Mouse (Mus musculus): ENCODE data around the gene Ppp1r12b.

The Ppp1r12b gene

DNA sequence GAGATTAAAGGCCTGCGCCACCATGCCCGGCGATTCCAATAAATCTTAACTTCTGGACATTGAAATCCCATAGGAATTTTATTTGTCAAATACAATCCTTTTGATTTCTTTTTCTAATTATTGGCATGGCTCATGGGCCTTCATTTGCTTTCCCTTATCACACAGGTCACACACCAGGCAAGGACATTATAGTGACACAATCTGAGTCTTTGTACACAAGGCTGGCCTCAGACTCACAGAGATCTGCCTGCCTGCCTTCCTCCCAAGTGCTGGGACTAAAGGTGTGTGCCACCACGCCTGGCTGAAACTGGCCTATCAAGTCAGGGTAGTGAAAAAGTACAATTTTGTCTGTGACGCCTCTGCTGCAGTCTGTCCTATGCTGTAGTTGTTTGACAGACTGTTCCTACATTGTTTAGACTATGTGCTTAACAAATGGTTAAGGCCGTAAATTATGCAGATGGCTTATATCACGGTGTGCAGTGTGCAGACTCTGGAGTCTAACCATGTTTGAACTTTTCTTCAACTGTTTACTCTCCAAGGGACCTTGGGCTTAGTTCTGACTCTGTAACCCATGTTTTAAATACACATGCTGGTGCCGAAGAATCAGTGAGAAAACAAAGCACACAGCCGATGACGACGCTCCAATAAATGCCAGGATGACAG, 191.8 kb downstream of the Ppp1r12b start:
- DNase-seq (ENCODE audit: low read depth, low spot score) = no peak

DNA sequence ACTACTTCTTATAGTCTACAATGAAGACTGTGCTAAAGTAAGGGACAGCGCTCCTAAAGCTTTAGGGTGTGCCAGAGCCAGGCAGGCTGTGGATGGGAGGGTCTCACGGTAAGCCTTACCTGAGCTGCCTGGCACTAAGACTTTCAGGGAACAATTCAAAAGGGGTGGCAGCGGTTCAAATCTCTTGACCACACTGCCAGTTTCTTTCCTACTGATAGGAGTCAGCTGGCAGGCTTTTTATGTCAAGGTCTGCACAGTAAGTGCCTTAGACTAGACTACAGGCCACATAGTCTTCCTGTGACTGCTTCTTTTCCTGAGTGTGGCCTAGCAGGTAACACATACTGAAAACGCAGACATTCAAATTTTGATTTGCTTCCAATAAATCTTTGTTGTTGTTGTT, 192.5 kb downstream of the Ppp1r12b start:
- DNase-seq (ENCODE audit: low read depth, low spot score) = no peak

DNA sequence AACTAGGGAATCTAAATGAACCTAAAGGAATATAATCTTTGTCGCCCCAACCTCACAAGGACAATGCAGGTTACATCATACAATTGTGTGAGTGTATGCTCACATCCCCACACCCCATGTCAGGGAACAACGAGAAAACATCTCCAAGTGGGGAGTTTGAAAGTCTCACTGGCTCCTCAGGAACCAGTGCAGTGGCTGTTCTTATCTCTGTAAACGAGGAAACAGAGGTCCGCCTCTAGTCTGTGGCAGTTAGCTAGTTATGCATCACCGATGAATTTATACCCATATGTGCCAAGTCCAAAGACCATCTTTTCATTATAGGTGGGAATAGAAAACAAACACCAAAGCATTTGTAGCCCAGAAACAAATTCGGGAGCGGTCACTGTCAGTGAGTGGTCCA, 194.2 kb downstream of the Ppp1r12b start:
- DNase-seq (ENCODE audit: low read depth, low spot score) = no peak

DNA sequence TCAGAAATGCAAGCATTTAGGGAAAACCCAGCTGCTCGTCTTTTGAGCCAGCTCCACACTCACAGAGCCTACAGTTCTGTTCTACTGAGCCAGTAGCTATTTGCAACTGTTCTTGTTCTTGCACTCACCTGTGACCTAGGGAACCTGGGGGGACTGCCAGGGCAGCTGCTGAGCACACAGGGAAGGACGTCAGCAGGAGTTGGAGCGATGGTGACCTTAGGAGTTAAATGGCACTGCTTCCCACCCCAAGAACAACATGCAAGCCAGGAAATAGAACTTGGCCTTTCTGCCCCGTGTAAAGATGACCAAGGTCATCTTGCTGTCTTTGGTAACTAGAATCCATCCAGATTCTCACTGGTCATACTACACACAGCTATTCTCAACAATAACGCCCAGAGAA, 195.1 kb downstream of the Ppp1r12b start:
- DNase-seq (ENCODE audit: low read depth, low spot score) = no peak

DNA sequence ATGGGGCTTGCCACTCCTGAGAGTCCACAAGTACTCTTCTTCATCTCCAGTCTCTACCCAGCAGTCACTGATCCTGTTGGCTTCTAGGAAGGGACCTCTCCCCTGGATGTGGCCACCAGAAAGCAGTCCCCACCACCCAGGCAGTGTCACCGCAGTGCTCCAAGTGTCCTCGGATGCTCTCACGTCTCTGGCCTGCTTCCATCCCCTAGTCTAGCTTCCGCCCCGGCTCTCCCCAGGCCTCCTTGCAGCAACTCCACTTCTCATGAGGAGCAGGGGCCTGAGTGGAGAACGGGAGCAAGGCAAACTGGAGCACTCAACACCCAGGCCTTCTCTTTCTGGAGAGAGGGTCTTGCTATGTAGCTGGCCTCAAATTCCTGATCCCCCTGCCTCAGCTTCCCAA, 196.6 kb downstream of the Ppp1r12b start:
- no peak for DNase-seq (ENCODE audit: low read depth, low spot score)

DNA sequence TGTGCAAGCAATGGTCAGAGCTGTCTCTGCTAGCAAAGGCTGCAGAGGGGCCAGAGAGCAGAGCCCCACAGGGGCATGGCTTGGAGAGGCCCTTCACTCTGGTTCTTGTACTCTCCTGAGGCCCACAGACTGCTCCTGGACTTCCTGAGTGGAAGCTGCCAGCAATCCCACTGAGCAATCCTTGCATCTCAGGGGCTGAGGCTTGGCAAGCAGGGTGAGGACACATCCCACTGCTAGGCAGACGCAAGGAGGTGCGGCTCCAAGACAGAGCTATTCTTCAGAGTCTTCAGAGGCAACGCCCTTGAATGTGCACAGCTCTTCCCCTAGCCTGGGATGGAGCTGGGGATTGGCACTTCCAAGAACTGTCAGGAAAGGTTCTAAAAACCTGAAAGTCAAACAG, 198.5 kb downstream of the Ppp1r12b start:
- no peak for DNase-seq (ENCODE audit: low read depth, low spot score)

DNA sequence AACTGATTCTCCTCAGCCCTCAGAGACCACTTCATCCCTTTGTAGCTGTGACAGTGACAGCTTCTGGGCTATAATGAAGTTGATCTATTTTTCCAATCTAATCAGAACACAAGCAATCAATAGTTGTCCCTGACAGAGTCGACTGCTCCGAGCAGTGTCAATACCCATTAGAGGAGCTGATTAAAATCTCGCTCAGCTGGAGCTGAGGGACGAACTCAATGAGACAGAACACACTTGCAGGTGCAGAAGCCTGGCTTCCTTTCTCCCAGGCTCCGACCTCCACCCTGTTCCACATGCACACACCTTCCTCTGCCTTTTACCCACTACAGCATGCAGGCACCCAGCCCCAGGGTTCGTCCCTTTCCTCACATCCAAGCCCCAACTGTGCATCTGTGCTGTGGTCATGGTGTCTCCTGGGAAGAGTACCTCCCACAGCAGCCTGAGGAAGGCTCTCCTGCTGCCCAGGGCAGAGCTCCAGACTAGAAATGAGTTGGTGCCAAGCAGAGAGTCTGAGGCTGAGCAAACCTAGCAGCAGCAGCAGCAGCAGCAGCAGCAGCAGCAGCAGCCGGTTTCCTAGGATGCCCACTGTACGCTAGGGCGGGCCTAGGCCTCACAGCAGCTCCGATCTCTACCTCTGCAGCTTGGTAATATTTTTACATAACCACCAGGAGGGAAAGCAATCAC, 199.4 kb downstream of the Ppp1r12b start:
- no peak for DNase-seq (ENCODE audit: low read depth, low spot score)

DNA sequence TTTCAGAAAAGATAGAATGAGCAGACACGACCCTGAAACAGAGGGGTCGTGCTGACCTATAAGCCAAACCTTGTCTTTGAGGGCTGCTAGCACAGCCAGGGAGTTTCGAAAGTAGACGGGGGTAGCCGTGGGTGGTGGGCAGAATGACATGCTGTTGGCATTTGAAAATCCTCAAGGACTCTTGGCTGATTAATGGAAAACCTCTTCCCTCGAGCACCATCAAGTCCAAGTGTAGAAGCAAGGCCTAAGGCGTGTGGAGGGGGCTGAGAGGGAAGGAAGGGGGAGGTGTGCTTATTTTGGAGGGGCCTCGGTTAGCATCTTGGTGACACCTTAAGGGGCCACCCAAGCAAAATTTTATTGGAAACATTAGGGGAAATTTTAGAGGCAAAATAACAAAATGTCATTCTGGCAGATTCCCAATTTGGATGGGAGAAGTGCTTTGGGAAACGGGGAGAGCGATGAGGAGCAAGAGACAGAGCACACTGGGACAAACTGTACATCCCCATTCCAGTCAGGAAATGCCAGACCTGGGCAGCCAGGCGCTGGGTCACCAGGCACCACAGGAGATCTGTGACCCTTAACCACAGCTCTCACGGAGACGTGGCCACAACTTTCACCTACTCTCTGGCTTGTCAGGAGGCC, 200.1 kb downstream of the Ppp1r12b start:
- DNase-seq (ENCODE audit: low read depth, low spot score) = no peak

DNA sequence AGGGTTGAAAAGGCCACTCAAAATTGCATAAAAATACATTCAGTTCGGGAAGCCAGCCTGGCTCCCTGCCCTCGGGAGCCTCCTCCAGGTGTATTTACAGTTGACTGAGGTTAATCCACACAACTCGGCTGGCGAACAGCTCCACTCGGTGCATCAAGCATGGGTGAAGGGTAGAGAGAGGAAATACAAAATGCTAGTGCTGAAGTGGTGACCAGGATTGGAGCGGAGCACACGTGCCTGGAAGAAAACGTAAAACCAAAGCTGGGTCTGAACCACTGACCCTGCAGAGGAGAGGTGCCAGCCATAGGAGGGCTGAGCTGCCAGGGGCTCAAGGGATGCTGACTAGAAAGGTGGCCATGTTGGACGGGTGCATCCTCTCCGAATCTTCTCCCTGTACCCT, 200.9 kb downstream of the Ppp1r12b start:
- DNase-seq (ENCODE audit: low read depth, low spot score) = no peak

DNA sequence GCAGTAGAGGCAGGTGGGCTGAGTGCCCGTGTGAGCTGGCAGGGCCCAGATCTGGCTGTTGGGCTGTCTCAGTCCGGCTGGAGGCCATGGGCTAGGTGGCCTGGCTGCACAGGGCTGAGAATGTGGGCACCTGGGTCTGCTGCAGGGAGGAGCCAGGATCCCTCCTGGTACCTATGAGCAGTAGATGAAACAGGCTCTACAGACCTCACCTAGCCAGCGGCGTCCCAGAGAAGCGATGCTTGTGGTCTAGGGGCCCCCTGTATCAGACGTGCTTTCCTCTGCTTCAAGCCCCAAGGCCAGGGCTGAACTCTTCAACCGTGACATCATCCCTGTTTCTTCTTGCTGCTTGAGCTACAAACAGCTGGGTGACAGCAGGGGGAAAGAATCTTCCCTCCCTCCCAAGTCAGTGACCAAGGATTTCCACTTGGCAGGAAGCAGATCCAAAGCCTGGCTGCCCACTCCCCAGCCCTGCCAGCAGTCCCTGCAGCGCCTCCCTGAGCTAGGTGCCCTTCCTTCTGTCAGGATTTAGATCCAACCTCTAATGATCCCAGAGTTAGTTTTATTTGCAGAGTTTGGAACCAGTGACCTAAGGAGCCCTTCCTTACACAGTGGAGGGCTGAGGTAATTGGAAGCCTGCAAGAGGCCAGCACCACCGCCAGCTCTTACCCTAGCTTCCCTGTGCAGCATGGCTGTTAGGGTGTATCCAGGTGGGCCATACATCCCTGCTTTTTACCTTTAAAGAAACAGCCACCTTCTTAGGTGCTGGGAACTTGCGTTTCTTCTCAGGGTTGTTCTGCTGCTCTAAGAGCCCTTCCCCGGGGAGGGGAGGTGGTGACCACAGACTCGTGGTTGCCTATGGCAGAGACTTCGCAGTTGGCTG, 201.8 kb downstream of the Ppp1r12b start:
- no peak for DNase-seq (ENCODE audit: low read depth, low spot score)

DNA sequence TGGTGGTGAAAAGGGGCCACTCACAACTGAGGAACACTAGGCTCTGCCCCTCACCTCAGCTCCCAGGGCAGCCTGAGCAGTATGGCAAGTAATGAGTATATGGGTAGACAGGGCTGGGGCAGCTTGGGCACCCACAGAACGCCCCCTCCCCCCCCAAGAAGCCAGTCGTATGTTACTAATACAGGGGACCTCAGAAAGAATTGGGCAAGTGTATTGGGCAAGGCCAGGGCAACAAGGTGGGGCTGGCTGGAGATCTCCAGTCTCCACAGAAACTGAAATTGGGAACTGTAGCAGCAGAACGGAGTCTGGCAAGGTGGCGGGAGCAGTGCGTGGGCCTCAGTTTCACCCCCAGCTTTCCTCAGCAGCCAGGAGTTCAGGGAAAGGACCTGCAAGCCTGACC, 203.3 kb downstream of the Ppp1r12b start:
- DNase-seq (ENCODE audit: low read depth, low spot score) = no peak

DNA sequence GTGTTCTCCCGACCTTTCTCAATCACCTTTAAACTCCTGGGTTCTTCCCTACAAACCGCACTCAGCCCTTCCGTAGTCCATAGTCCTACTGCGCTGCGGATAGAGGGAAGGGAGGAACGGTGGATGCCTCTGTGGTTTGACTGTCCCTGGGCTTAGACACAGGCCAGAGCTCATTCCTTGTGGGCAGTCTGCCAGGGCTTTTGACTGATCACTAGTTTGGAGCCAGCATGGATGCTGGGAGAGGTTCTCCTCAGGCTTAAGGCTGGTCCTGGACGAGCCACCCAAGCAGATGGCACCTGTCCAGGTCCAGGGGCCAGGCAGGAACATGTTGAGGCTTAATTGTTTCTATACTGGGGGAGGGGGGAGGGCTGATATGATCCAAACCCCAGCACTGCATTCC, 205.9 kb downstream of the Ppp1r12b start:
- no peak for DNase-seq (ENCODE audit: low read depth, low spot score)

DNA sequence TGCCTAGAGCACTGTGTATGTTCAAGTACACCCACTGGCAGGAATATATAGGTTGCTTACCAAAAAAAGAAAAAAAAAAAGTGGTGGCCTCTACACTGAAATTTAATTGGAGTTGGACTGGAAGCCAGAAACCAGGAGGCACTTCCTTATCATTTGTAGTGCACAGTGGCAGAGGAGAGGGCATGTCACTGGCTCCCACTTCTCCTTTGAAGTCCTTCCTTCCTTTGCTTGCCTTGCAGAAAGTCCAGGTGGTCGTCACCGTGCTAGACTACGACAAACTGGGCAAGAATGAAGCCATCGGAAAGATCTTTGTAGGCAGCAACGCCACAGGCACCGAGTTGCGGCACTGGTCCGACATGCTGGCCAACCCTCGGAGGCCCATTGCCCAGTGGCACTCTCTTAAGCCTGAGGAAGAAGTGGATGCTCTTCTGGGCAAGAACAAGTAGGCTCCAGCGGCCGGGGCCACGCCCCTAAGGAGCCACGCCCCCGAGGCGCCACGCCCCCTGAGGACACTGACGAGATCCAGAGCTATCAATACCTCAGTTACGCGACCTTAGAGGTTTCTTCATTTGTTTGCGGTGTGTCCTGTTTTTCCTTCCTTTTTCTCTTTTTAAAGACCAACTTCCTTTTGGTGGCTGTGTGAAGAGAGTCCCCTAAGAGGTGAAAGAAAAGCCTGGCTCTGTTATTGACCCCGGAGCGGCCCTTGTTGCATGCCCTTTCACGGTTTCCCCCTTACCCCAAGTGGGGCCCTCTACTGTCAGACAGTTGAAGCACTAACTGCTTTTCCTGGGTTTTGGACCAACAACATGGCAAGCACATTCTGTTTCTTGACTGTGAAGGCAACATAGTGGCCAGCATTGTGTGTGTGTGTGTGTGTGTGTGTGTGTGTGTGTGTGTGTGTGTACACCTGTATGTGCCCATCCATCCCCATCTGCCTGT, 208.2 kb downstream of the Ppp1r12b start:
- DNase-seq (ENCODE audit: low read depth, low spot score) = peak; percentile 71

DNA sequence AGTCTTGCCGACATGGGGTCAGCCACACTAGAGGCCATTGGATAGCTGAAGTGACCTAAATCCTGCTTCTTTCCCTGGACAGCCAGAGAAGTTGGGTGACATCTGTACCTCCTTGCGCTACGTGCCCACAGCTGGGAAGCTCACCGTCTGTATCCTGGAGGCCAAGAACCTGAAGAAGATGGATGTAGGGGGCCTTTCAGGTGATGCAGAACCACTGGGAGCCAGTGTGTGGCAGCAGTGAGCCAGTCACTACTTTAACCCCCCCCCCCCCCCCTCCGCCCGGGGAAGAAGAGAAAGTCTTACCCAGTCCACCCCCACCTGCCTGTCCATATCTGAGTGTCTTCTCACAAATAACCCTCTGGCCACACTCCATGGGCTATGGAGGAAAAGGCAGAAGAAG, 210.1 kb downstream of the Ppp1r12b start:
- DNase-seq (ENCODE audit: low read depth, low spot score) = peak; percentile 33

DNA sequence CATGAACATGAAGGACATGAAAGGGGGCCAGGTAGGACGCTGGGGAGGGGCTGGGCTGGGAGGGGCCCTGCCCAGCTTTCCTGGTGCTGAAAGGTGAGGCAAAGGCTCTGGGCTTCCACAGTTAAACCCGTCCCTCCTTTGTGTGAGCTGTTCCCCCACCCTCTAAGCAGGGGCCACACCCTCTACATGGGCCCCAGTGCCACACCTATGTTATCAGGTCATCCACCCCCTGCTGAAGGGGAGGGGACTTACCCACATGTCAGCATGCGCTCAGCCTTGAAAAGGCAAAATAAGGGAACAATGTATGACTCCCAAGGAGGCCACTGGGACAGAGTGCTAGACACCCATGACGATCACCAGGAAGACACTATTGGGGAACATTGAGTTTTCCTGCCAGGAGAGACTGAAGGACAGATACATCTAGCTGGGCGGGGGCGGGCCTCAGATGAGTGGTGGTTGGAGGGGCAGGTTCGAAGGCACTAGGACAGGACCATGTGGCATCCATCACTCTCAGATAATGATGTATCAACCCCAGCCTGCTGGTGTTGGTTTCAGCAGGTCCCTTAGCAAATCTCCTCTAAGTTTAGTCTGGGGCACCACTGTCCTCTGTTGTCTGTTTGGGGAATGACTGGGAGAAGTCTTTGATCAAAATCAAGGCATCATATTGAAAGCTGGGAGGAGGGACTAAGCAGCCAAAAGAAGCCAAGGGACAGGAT, 213.6 kb downstream of the Ppp1r12b start:
- DNase-seq (ENCODE audit: low read depth, low spot score) = no peak

DNA sequence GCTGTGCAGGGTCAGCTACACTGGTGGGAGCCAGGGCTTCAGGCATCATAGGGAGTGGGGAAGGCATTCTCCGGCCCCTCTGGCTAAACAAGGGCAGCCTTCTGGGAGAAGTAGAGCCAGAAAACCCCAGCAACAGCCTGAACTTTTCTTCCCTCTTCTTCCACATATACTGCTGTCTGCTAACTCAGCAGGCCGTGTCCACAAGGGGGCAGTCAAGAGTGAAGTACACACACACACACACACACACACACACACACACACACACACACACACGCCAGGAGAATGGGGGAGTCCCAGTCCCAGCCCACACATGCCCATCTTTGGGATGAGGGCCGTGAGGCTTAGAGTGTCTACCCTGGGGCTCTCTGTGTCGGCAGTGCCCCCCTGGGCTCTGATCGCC, 214.3 kb downstream of the Ppp1r12b start:
- no peak for DNase-seq (ENCODE audit: low read depth, low spot score)

DNA sequence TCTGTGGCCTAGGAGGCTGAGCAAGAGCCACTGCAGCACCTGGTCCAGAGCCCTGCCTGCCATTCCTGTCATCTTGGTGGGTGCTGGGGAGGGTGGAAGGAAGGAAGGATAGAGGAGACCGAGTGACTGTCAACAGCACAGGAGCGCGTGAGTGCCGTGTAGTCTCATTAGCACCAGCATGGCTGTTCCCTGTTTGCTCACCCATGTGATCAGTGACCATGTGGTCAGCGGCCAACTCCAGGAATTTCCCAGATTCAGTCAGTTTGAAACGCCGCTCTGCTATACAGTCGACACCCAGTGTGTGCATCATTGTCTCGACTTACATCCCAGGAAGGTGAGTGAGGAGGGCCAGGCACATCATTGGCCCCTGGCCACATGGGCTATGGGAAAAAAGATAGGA, 218.3 kb downstream of the Ppp1r12b start:
- no peak for DNase-seq (ENCODE audit: low read depth, low spot score)

DNA sequence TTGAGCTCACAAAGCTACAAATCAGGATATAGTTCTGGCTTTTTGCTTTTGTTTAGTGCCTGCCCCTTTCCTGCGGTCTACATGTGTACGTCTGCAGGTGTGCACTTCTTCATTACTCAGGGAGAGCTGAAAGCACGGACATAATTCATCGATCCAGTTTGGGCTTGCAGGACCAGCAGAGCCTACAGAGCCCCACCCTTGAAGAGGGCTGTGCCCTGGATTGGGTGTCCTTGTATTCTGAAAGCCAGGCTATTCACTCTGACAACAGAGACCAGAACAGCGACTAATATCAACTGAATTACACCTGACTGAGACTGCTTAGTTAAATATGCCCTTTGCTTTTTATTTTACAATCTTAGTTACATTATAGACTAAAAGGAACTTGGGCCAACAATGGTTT, 222.1 kb downstream of the Ppp1r12b start:
- no peak for DNase-seq (ENCODE audit: low read depth, low spot score)

DNA sequence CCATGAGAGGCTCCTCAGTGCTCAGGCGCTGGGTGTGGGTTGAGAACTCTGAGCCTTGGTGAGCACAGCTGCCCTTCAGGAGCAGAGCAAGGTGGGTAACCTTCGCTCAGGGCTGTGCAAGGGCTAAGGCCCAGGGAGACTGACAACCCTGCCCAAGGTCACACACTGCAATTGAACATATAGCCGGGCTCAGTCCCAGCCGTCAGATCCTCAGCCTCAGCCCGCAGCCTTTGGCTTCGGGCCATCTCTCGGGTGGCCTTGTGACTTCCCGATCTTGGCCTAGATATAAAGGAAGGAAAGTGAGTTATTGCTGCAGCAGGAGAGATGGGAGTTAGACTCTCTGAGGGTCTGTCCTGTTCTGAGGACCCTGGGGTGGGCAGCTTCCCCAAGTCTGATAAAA, 228.5 kb downstream of the Ppp1r12b start:
- no peak for DNase-seq (ENCODE audit: low read depth, low spot score)

DNA sequence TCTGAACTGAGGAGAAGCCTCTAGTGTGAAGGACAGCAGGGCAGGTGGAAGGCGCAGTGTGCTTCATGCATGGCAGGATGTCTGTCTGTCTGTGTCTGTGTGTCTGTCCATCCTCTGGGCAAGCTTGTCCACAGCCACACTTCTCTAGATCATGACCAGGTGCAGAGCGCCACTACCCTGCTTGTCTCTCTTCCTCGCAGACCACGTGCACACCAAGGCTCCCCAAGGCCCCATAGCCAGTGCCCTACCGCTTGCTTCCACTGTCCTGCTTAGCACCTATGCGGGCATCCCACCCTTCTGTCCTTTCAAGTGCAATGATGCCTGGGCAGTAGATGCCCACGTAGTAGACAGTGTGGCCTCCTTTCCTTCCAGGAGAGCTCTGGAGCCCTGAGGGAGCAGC, 229.3 kb downstream of the Ppp1r12b start:
- no peak for DNase-seq (ENCODE audit: low read depth, low spot score)
